Mouse (Mus musculus): ENCODE results near the gene Psg27.
"Not testable (repeated sequence)": the region's sequence is repeated elsewhere in the genome, so short reads cannot be mapped to it uniquely, and the experiment has no call there.

Psg27 gene

GRCm38 (mm10) chr7:18567205-18567604 is at the start of gene Psg27:
Gene Psg27 (minus strand): TSS chr7:18567305.
- DNase-seq (ENCODE audit: low read depth in 2 of 2, low spot score in 2 of 2), result no peak

DNA sequence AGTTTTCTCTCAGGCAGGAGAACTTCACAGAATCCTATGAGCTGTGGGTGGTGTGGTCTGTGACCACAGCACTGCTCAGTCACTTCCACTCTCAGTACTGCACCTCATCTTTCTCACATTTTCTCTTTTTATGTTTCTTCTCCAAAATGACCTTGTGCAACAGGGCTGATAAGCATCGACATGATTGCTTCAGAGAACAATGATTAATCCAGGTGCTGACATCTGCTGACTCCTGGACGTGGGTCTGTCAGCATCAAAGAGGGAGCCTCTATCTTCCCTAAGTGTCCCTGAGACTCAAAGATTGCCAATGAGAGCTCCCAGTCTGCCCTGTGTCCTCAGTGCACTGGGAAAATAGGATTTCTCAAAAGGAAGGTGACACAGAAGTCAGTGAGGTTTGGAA is 49.3 kb upstream of the Psg27 start, which contains the start of gene Psg23:
Gene Psg23 (minus strand): TSS at position 101 of the 400 bp plus-strand sequence.
- DNase-seq (ENCODE audit: low read depth in 2 of 2, low spot score in 2 of 2), result not testable (repeated sequence)

DNA sequence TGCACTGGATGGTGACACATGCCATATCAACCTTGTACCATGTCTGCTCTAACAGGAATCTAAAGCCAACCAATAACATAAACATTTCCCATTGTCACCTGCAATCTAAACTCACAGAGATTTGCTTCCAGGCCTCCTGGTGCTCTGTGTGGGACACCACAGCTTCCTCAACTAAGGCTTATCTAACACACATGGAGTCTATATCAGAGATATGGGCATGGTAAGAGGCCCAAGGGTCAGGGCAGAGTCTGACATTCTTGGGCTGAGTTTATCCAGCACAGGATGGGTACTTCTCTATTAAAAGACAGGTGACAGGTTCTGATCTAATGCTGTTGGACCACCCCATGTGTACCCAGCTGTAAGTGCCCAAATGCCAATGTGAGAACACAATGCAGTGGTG is 7.3 kb downstream of the Psg27 start:
- no peak for DNase-seq (ENCODE audit: low read depth in 2 of 2, low spot score in 2 of 2)

DNA sequence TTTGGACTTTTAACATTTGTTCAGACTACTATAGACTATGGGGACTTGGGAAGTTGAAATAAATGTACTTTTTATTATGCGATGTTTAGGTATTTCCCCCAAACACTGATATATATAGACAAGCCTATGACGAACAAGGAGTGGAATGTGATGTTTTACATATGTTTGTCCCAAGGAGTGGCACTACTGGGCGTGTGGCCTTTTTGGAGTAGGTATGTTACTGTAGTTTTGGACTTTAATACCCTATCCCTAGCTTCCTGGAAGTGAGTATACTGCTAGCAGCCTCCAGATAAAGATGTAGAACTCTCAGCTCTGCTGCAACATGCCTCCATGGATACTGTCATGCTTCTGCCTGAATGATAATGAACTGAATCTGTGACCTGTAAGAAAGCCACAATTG is 11.4 kb downstream of the Psg27 start:
- not testable (repeated sequence) for DNase-seq (ENCODE audit: low read depth in 2 of 2, low spot score in 2 of 2)

DNA sequence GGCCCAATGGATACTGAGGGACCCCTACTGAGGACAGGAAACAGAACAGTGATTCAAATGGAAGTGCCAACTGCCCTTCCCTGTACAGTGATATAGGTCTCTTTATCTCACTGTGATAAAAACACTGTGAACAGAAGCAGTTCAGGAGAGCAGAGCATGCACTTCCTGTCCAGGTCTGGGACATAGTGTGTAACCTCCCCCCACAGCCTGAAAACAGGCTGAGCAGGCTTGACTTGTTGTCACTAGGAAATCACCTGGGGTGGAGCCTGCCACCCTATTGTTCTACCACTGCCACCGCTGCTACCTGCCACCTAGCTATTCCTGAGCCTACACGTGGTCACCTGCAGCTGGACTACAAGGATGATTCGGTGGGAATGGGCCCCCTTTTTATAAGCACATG is 33.7 kb downstream of the Psg27 start:
- no peak for DNase-seq (ENCODE audit: low read depth in 2 of 2, low spot score in 2 of 2)

- no peak for DNase-seq (ENCODE audit: low read depth in 2 of 2, low spot score in 2 of 2)
These were observed 34.9 kb downstream of the Psg27 start, which contains the start of gene Psg25 for GRCm38 (mm10) chr7:18532169-18532568. Gene Psg25 (minus strand): TSS chr7:18532269.

DNA sequence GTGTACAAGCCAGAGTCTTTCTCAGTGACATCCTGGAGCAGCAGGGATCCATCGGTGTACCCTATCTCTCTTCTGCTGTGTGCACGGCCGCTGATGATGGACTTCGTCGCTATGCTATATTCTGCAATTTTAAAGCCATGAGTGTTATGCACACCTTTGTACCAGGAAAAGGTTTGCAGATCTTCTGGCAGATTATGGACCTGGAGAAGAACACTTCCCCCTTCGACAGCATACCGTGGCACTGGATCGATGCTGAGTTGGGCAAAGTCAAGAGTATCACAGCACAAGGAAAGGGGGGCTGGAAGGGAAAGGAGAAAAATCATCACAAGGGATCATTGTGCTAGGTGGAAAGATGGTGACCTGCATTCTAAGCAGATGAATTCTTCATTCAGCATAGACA is 42.4 kb downstream of the Psg27 start:
- no peak for DNase-seq (ENCODE audit: low read depth in 2 of 2, low spot score in 2 of 2)

- not testable (repeated sequence) for DNase-seq (ENCODE audit: low read depth in 2 of 2, low spot score in 2 of 2)
These were observed 54.3 kb downstream of the Psg27 start for GRCm38 (mm10) chr7:18512848-18513247.

DNA sequence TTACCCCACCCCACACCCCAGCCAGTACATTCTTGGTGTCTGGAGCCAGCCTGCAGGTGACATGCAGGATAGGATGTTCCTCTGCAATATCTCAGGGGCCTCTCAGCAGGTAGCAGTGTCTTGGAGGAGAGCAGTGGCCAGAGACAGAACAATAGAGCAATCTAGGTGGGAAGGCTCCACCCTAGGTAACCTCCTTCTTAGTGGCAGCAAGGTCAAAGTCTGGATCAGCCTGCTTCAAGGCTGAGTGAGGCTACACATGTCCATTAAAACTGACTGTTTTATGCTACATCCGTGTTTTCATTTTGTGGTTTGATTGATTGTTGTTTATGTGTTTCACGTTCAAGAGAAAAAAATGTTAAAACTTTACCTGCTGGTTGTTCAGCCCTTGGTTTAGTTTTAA is 54.7 kb downstream of the Psg27 start:
- not testable (repeated sequence) for DNase-seq (ENCODE audit: low read depth in 2 of 2, low spot score in 2 of 2)

DNA sequence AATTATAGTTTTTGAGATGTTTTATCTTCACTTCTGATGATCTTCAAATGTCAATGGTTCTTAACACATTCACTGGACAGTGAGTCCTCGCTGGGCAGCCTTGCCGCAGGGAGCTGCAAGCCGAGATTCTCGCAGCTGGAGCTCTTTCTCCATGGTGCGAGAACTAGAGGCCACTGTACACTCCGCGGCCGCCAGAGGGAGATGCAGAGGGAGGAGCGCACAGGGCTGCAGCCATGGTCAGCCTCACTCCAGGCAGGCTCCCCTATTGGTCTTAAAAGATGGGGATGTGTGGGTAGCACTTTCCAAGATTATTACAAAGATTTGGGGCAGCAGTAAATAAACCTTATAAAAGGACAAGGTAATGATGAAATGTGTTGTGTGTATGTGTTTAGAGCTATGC is 55.6 kb downstream of the Psg27 start:
- no peak for DNase-seq (ENCODE audit: low read depth in 2 of 2, low spot score in 2 of 2)
